Mouse (Mus musculus) lung, postnatal 4 days (tissue): Measurements from ENCODE around the gene Pear1.
A peak's percentile ranks its signal among the peaks of the same experiment; 100 is the strongest.

Experiments
- DNase-seq, 2 experiments: peaks; one replicate each; pipeline ENCODE4 v3.0.0; 2021

The Pear1 gene

GRCm38 (mm10) chr3:87763683-87764289 is 60.3 kb downstream of the Pear1 start:
- DNase-seq: peak; percentile 81 to 89

- no peak for DNase-seq
These were observed 60.9 kb downstream of the Pear1 start for GRCm38 (mm10) chr3:87763202-87763601.

- no peak for DNase-seq
These were observed 62.4 kb downstream of the Pear1 start for GRCm38 (mm10) chr3:87761408-87762375.

GRCm38 (mm10) chr3:87758641-87759040 is 65.5 kb downstream of the Pear1 start:
- DNase-seq: no peak

- no peak for DNase-seq
These were observed 67.6 kb downstream of the Pear1 start for GRCm38 (mm10) chr3:87756488-87756887.

- peak; percentile 89 to 92 for DNase-seq
These were observed 68.1 kb downstream of the Pear1 start for GRCm38 (mm10) chr3:87755964-87756363.

- no peak for DNase-seq
These were observed 70.3 kb downstream of the Pear1 start for GRCm38 (mm10) chr3:87753829-87754228.

- DNase-seq: no peak
These were observed 71.5 kb downstream of the Pear1 start for GRCm38 (mm10) chr3:87752567-87752966.

GRCm38 (mm10) chr3:87749977-87750376 is 74.1 kb downstream of the Pear1 start:
- no peak for DNase-seq

- DNase-seq: peak; percentile 58 to 67
These were observed 75.1 kb downstream of the Pear1 start for GRCm38 (mm10) chr3:87749036-87749435.

GRCm38 (mm10) chr3:87748431-87748830 is 75.7 kb downstream of the Pear1 start, which contains the start of gene Lrrc71:
TSS of gene Lrrc71 (minus strand) at chr3:87748625.
- no peak for DNase-seq

- DNase-seq: peak; percentile 36 to 72
These were observed 79.0 kb downstream of the Pear1 start for GRCm38 (mm10) chr3:87745036-87745659.

GRCm38 (mm10) chr3:87743927-87744326 is 80.2 kb downstream of the Pear1 start:
- DNase-seq: no peak

GRCm38 (mm10) chr3:87742735-87743134 is 81.4 kb downstream of the Pear1 start:
- no peak for DNase-seq

GRCm38 (mm10) chr3:87742013-87742412 is 82.1 kb downstream of the Pear1 start:
- DNase-seq: no peak

GRCm38 (mm10) chr3:87738906-87739305 is 85.2 kb downstream of the Pear1 start:
- no peak for DNase-seq

GRCm38 (mm10) chr3:87735335-87735734 is 88.8 kb downstream of the Pear1 start:
- DNase-seq: no peak

- no peak for DNase-seq
These were observed 89.9 kb downstream of the Pear1 start for GRCm38 (mm10) chr3:87733984-87734761.

GRCm38 (mm10) chr3:87733098-87733497 is 91.0 kb downstream of the Pear1 start:
- DNase-seq: no peak

GRCm38 (mm10) chr3:87728696-87729095 is 95.4 kb downstream of the Pear1 start:
- DNase-seq: no peak

- DNase-seq: no peak
These were observed 97.9 kb downstream of the Pear1 start for GRCm38 (mm10) chr3:87726191-87726590.

GRCm38 (mm10) chr3:87725396-87726160 is 98.5 kb downstream of the Pear1 start:
- DNase-seq: no peak
